Comparison of ENCODE assay signal across 9 mouse cellular contexts in genomic region chr13:92425758-92426264, GRCm38 (mm10). TPM values are rescaled to one million over a fixed set of nuclear protein-coding genes. Genes with fewer than 3 reads are reported as not detected.
DNase-seq lines count a peak whose midpoint lies in the region; ATAC-seq and TF ChIP-seq lines count a peak whose summit lies in the region.
"Had no signal": no experiment of that assay in that cellular context is flagged by ENCODE, and none has a peak within 500 bp of the region (broad histone marks: within the 10 kb centered on the region; RNA-seq: fewer than 3 reads in every experiment).

Gene Ankrd34b, plus strand, starts transcription at chr13:92425896.

- peak within 1 kb of the TSS; percentile 54 for H3K4me3 ChIP-seq in forebrain, embryonic 14.5 days (ENCODE audit: low read depth, low read length)
- peak within 1 kb of the TSS; percentile 63 for H3K4me3 ChIP-seq in left cerebral cortex, adult 2 months

- H3K27ac ChIP-seq in forebrain, embryonic 14.5 days (ENCODE audit: low read depth, low read length), result no peak within 1 kb of the TSS
- H3K27ac ChIP-seq in left cerebral cortex, adult 2 months, result peak within 1 kb of the TSS; percentile 55

- no peaks in the 10 kb centered on the region for H3K36me3 ChIP-seq in forebrain, embryonic 14.5 days (ENCODE audit: control insufficient read depth, insufficient read depth, low read length)

- intact Hi-C loops in left cerebral cortex, adult 2 months (cut with DNase I), result loop anchor here (2.0 kb wide), 1 partner anchor 71 kb away; the partner anchor contains the start of genes Dhfr and Msh3

- ATAC-seq in cerebellum, adult (ENCODE audit: insufficient number of reproducible peaks, low FRiP score, low TSS enrichment), result peak; percentile 88
- peak; percentile 85 for ATAC-seq in forebrain, embryonic 14.5 days

- no peaks in the 10 kb centered on the region for H3K9me3 ChIP-seq in forebrain, embryonic 14.5 days (replicated peaks; ENCODE audit: control insufficient read depth, low read length)

- WGBS in forebrain, embryonic 14.5 days, result under 1% methylated on average over 54 of the region's 54 CpGs

- TF ChIP-seq CTCF in left cerebral cortex, adult 2 months (IDR thresholded peaks at IDR 0.05), result no peak

- peak; percentile 11 for DNase-seq in T-cell, adult 2 months (ENCODE audit: low spot score)
- peak; percentile 46 for DNase-seq in forebrain, embryonic 14.5 days (ENCODE audit: low spot score)
- peak; percentile 53 for DNase-seq in induced T-regulatory cell, adult 2 months (ENCODE audit: low read depth)
- peak; percentile 57 to 68 for DNase-seq in left cerebral cortex, adult 2 months (ENCODE audit: extremely low spot score in 1 of 2, low spot score in 2 of 2)
- peak; percentile 12 for DNase-seq in lung, postnatal 25 days (ENCODE audit: low spot score)
- DNase-seq in right cerebral cortex, postnatal 14 days, result peak; percentile 50
- no peak for DNase-seq in urinary bladder, adult 2 months (ENCODE audit: low spot score)

- H3K4me2 ChIP-seq in forebrain, embryonic 14.5 days (ENCODE audit: low read length), result peak within 1 kb of the TSS; percentile 99

- peak within 1 kb of the TSS; percentile 64 for H3K9ac ChIP-seq in forebrain, embryonic 14.5 days (ENCODE audit: low read length)

- peaks cover 35% of the 10 kb centered on the region for H3K27me3 ChIP-seq in forebrain, embryonic 14.5 days (replicated peaks; ENCODE audit: control insufficient read depth, insufficient read depth, low read length)

- H3K4me1 ChIP-seq in forebrain, embryonic 14.5 days (ENCODE audit: control insufficient read depth, insufficient read depth, low read length), result peaks cover 4% of the 10 kb centered on the region

RNA-seq across cellular contexts. Expression of gene Ankrd34b, which starts in this region (rescaled TPM):
- 0.22 and 0.74 TPM in 2 replicates for polyA plus RNA-seq in forebrain, embryonic 14.5 days (2014; fragmentation: Nextera tagmentation; extraction: Ambion mirVana)
- 10 to 100 TPM; 20.5 to 20.7 TPM for total RNA-seq in left cerebral cortex, adult 2 months (2021)
- polyA plus RNA-seq in urinary bladder, adult 2 months (2012; rRNA removed), result not detected in 2 replicates
- polyA plus RNA-seq: large intestine, adult 2 months had no signal

Comparison
In these comparisons a context has a peak if more than half of its experiments do, and no peak if none do; other contexts are left out.
1. Peak in DNase-seq, ATAC-seq, H3K4me3 ChIP-seq, H3K9ac ChIP-seq and H3K4me2 ChIP-seq in forebrain, embryonic 14.5 days; RNA of the gene not detected or under 1 TPM.